Mouse (Mus musculus) C2C12 (cell line): ENCODE results near the gene Surf1.

Source experiments
- CTCF ChIP-seq: IDR thresholded peaks from one replicate; pipeline ENCODE4 v1.5.1; 2011; ENCODE audit not compliant: control insufficient read depth, insufficient read depth, insufficient read length
- USF1 ChIP-seq: IDR thresholded peaks from one replicate; pipeline ENCODE4 v1.6.1; 2011; ENCODE audit warnings: low read depth, mild to moderate bottlenecking, control low read depth, moderate library complexity

- TF ChIP-seq CTCF (no peak), USF1 (no peak)
Measured at GRCm38 (mm10) chr2:26903311-26903710, 13.0 kb downstream of the Surf1 start.
